Mouse (Mus musculus) heart, adult 18-20 months (tissue): ENCODE measurements around the gene Cdiptos. TPM values are rescaled to one million over a fixed set of nuclear protein-coding genes. Genes with fewer than 3 reads are reported as not detected.

Experiments used
- DNase-seq, 2 experiments: peaks; one replicate each; pipeline ENCODE4 v3.0.0; 2021 to 2022; ENCODE audit warnings: mixed read lengths in 1 of 2
- total RNA-seq, 2 experiments: library from RNA; stranded (reverse); gene quantifications; 2 replicates each; pipeline ENCODE4 v1.2.3; 2021

Cdiptos gene
- total RNA-seq, 2 experiments from 2014 or later: 0.59 TPM; not detected in 1

- DNase-seq: peak in 1 of 2 experiments; percentile 64
Observed at GRCm38 (mm10) chr7:126975493-126975892, 405 bp downstream of the Cdiptos start.

- no peak for DNase-seq
Observed at GRCm38 (mm10) chr7:126967361-126967760, 8.5 kb downstream of the Cdiptos start.

- DNase-seq: no peak
Observed at GRCm38 (mm10) chr7:126965568-126965967, 10.3 kb downstream of the Cdiptos start.

- DNase-seq: peak; percentile 25 to 53
Observed at GRCm38 (mm10) chr7:126963548-126964286, 12.2 kb downstream of the Cdiptos start.

- DNase-seq: no peak
Observed at GRCm38 (mm10) chr7:126961965-126962364, 13.9 kb downstream of the Cdiptos start.

- no peak for DNase-seq
Observed at GRCm38 (mm10) chr7:126961095-126961494, 14.8 kb downstream of the Cdiptos start.

- no peak for DNase-seq
Observed at GRCm38 (mm10) chr7:126959780-126960179, 16.1 kb downstream of the Cdiptos start.

- no peak for DNase-seq
Observed at GRCm38 (mm10) chr7:126955125-126955524, 20.8 kb downstream of the Cdiptos start.

GRCm38 (mm10) chr7:126952646-126953045 is 23.3 kb downstream of the Cdiptos start:
- DNase-seq: no peak

- no peak for DNase-seq
Observed at GRCm38 (mm10) chr7:126951741-126952140, 24.2 kb downstream of the Cdiptos start.

GRCm38 (mm10) chr7:126950647-126951615 is 25.0 kb downstream of the Cdiptos start:
- DNase-seq: no peak

- DNase-seq: peak; percentile 79 to 91
Observed at GRCm38 (mm10) chr7:126949793-126950646, 25.9 kb downstream of the Cdiptos start, which contains the start of gene Sez6l2. Gene Sez6l2 (plus strand): TSS chr7:126950563.

- no peak for DNase-seq
Observed at GRCm38 (mm10) chr7:126949403-126949792, 26.5 kb downstream of the Cdiptos start, which contains the start of gene Asphd1. Gene Asphd1 (minus strand): TSS chr7:126949582.

GRCm38 (mm10) chr7:126948626-126949025 is 27.3 kb downstream of the Cdiptos start:
- DNase-seq: no peak

GRCm38 (mm10) chr7:126946530-126946929 is 29.4 kb downstream of the Cdiptos start:
- peak; percentile 18 to 37 for DNase-seq

- no peak for DNase-seq
Observed at GRCm38 (mm10) chr7:126941801-126942200, 34.1 kb downstream of the Cdiptos start.

- DNase-seq: no peak
Observed at GRCm38 (mm10) chr7:126941171-126941570, 34.7 kb downstream of the Cdiptos start.

- no peak for DNase-seq
Observed at GRCm38 (mm10) chr7:126932652-126933051, 43.2 kb downstream of the Cdiptos start.

- DNase-seq: no peak
Observed at GRCm38 (mm10) chr7:126929046-126929445, 46.9 kb downstream of the Cdiptos start.

GRCm38 (mm10) chr7:126928384-126929037 is 47.4 kb downstream of the Cdiptos start, which contains the start of gene Kctd13:
Gene Kctd13 (plus strand): TSS chr7:126928879.
- DNase-seq: peak; percentile 94 to 96

GRCm38 (mm10) chr7:126926299-126926698 is 49.6 kb downstream of the Cdiptos start:
- DNase-seq: no peak
